Mouse (Mus musculus) heart, postnatal 0 days (tissue): ENCODE measurements around the gene Fgfr2.

Experiments used
- CTCF ChIP-seq: IDR thresholded peaks from 2 replicates; pipeline ENCODE4 v1.5.1; 2016; ENCODE audit warnings: antibody characterized with exemption, control low read depth, low read depth
- EP300 ChIP-seq: IDR thresholded peaks from 2 replicates; pipeline ENCODE4 v1.6.1; 2016; ENCODE audit warnings: antibody characterized with exemption, low read depth

- TF ChIP-seq CTCF (no peak), EP300 (no peak)
Observed at GRCm38 (mm10) chr7:132416866-132417265, 706.3 kb downstream of the Fgfr2 start.
